Mouse (Mus musculus): ENCODE measurements around the gene Tbc1d9. TPM values are rescaled to one million over a fixed set of nuclear protein-coding genes. Genes with fewer than 3 reads are reported as not detected.
A peak's percentile ranks its signal among the peaks of the same experiment; 100 is the strongest.

Tbc1d9 gene
- polyA plus RNA-seq, 1 experiment from 2014 or later = 17.8 TPM

DNA sequence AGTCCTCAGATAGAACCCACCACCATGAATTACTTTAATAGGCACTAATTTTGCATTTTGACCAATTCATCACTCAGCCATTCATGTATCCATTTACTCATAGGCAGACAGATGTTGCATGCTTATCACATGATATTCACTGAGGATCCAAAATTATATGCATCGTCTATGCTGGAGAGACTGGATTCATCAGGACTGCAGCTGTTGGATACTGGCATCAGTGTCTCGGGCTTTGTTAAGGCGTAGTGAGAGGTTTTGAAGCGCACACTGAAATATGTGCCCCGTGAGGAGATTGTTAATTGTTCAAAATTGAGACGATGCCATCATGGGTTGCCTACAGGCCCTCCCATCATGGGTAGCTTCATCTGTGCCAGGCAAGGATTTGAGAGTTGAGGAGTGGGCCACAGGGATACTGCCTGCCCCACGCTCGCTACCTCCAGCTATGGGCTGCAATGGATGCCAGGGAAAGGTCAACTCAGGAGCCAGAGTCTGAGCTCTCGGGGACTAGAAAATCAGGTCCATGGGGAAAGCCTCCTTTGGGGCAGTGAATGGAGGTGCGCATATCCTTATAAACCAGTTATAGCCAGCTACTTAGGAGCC is 22.3 kb downstream of the Tbc1d9 start:
- H3K27me3 ChIP-seq (ENCODE audit: control insufficient read depth, insufficient read depth, low read depth, low read length) = no peaks in the 10 kb centered on the region
- H3K9ac ChIP-seq (ENCODE audit: low read depth, low read length) = no peak overlapping the region
- ATAC-seq = peak; percentile 43
- no peak overlapping the region for H3K4me3 ChIP-seq (ENCODE audit: low read depth, low read length)
- 73% methylated on average over 10 of the region's 10 CpGs for WGBS
- H3K9me3 ChIP-seq (replicated peaks; ENCODE audit: control insufficient read depth, low read length, poor library complexity, severe bottlenecking) = no peaks in the 10 kb centered on the region
- H3K27ac ChIP-seq (ENCODE audit: low read length) = no peak overlapping the region
- no peaks in the 10 kb centered on the region for H3K36me3 ChIP-seq (ENCODE audit: control insufficient read depth, insufficient read depth, low read length)
- peaks cover 10% of the 10 kb centered on the region for H3K4me1 ChIP-seq (ENCODE audit: control insufficient read depth, insufficient read depth, low read length)
- H3K4me2 ChIP-seq (ENCODE audit: low read length) = no peak overlapping the region

GRCm38 (mm10) chr8:83189538-83190095 is 24.5 kb downstream of the Tbc1d9 start:
- WGBS = 72% methylated on average over 4 of the region's 4 CpGs
- no peaks in the 10 kb centered on the region for H3K4me1 ChIP-seq (ENCODE audit: control insufficient read depth, insufficient read depth, low read length)
- no peak overlapping the region for H3K27ac ChIP-seq (ENCODE audit: low read length)
- no peak overlapping the region for H3K4me2 ChIP-seq (ENCODE audit: low read length)
- H3K4me3 ChIP-seq (ENCODE audit: low read depth, low read length) = no peak overlapping the region
- H3K36me3 ChIP-seq (ENCODE audit: control insufficient read depth, insufficient read depth, low read length) = no peaks in the 10 kb centered on the region
- ATAC-seq = no peak
- no peaks in the 10 kb centered on the region for H3K9me3 ChIP-seq (replicated peaks; ENCODE audit: control insufficient read depth, low read length, poor library complexity, severe bottlenecking)
- no peak overlapping the region for H3K9ac ChIP-seq (ENCODE audit: low read depth, low read length)
- H3K27me3 ChIP-seq (ENCODE audit: control insufficient read depth, insufficient read depth, low read depth, low read length) = no peaks in the 10 kb centered on the region

DNA sequence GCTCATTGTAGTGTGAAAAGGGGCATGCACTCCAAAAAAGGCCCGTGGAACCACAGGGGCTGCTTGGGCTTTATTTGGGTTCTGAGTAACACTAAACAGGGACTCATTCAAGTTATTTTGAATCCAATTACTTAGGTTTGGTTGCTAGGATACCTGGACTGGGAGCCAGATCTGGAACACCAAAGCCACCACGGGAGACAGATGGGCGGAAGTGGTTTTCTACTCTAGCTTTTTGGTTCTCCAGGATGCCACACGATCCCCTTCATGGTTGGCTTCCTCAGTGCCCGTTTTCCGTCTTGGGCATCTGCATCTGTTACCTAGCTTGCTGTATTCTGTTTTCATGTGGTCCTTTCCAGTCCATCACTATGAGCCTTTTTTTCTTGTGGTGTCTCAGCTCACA is 30.9 kb downstream of the Tbc1d9 start:
- H3K27me3 ChIP-seq (ENCODE audit: control insufficient read depth, insufficient read depth, low read depth, low read length) = no peaks in the 10 kb centered on the region
- H3K27ac ChIP-seq (ENCODE audit: low read length) = no peak overlapping the region
- H3K4me1 ChIP-seq (ENCODE audit: control insufficient read depth, insufficient read depth, low read length) = peaks cover 6% of the 10 kb centered on the region
- no peak for ATAC-seq
- no peak overlapping the region for H3K9ac ChIP-seq (ENCODE audit: low read depth, low read length)
- 52% methylated on average over 6 of the region's 6 CpGs for WGBS
- no peaks in the 10 kb centered on the region for H3K9me3 ChIP-seq (replicated peaks; ENCODE audit: control insufficient read depth, low read length, poor library complexity, severe bottlenecking)
- no peak overlapping the region for H3K4me2 ChIP-seq (ENCODE audit: low read length)
- no peak overlapping the region for H3K4me3 ChIP-seq (ENCODE audit: low read depth, low read length)
- H3K36me3 ChIP-seq (ENCODE audit: control insufficient read depth, insufficient read depth, low read length) = no peaks in the 10 kb centered on the region

DNA sequence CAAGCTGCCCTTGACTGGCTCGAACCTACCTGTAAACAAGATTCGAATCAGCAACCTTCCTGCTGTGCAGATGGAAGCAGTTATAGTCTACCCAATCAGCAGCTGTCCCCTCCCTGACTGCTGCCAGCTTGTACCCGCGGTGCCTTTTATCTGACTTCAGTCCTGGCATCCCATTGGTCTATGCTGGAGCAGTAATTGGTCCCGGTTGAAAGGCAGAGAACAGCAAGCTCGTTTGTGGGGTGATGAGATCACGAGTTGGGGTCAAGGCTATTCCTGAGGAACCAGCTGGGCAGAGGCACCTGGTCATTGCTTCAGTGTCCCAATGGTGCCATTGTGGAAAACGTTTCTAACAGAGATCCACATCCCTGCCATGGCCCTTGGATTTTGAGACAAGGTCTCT is 34.6 kb downstream of the Tbc1d9 start:
- Histone ChIP-seq H3K36me3 (ENCODE audit: control insufficient read depth, insufficient read depth, low read length) (no peaks in the 10 kb centered on the region), H3K27me3 (ENCODE audit: control insufficient read depth, insufficient read depth, low read depth, low read length) (no peaks in the 10 kb centered on the region), H3K4me1 (ENCODE audit: control insufficient read depth, insufficient read depth, low read length) (peaks cover 6% of the 10 kb centered on the region), H3K27ac (ENCODE audit: low read length) (no peak overlapping the region), H3K4me3 (ENCODE audit: low read depth, low read length) (no peak overlapping the region), H3K4me2 (ENCODE audit: low read length) (no peak overlapping the region), H3K9ac (ENCODE audit: low read depth, low read length) (no peak overlapping the region), H3K9me3 (replicated peaks; ENCODE audit: control insufficient read depth, low read length, poor library complexity, severe bottlenecking) (no peaks in the 10 kb centered on the region)
- ATAC-seq = no peak
- WGBS = 75% methylated on average over 8 of the region's 8 CpGs

DNA sequence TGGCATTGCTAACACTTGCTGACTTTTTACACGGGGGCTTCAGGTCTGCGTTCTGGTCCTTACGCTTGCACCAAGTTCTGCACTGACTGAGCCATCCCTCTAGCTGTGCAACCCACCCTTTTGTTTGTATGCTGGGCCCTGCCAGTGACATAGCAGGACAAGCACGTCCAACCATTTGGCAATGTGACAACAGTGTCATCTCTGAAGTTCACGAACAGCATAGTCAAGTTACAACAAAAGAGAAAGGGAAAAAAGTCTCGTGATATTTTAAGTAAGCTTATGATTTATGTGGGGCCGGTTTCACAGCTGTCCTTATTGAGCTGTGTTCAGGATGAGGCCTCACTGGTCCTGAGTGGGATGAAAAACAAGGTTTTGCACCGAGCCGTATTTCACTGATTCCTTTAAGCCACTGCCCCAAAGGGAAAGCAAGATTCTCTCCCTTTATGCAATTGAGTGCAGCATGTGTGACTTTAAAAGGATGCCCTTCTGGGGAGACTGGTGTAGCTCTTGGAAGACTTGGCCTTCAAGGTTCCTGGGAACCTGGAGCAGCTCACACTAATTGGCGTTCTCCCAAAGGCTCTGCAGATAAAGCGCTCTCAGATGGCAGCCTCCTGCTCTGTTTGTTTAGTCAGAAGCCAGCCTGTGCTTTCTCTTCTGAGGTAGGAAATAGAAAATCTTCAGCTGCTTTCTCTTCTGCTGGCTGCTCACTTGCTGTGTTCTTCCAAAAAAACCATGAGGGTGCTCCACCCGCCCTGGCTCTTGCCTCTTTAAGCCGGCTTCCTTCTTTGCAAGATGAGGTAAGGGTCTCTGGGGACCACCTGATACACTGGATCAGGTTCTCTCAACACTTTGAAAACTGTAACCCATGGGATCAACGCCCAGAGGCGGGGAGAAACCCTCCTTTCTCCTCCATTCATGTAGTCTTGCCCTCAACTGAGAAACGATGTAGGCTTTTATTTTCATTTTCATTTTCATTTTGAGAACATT is 35.3 kb downstream of the Tbc1d9 start:
- Histone ChIP-seq H3K4me3 (ENCODE audit: low read depth, low read length) (no peak overlapping the region), H3K4me2 (ENCODE audit: low read length) (no peak overlapping the region), H3K36me3 (ENCODE audit: control insufficient read depth, insufficient read depth, low read length) (no peaks in the 10 kb centered on the region), H3K9me3 (replicated peaks; ENCODE audit: control insufficient read depth, low read length, poor library complexity, severe bottlenecking) (no peaks in the 10 kb centered on the region), H3K27me3 (ENCODE audit: control insufficient read depth, insufficient read depth, low read depth, low read length) (no peaks in the 10 kb centered on the region), H3K9ac (ENCODE audit: low read depth, low read length) (no peak overlapping the region), H3K27ac (ENCODE audit: low read length) (peak overlapping the region; percentile 50; the same call in 1 of the 2 replicates), H3K4me1 (ENCODE audit: control insufficient read depth, insufficient read depth, low read length) (peaks cover 6% of the 10 kb centered on the region)
- WGBS = 72% methylated on average over 16 of the region's 16 CpGs
- ATAC-seq = no peak

DNA sequence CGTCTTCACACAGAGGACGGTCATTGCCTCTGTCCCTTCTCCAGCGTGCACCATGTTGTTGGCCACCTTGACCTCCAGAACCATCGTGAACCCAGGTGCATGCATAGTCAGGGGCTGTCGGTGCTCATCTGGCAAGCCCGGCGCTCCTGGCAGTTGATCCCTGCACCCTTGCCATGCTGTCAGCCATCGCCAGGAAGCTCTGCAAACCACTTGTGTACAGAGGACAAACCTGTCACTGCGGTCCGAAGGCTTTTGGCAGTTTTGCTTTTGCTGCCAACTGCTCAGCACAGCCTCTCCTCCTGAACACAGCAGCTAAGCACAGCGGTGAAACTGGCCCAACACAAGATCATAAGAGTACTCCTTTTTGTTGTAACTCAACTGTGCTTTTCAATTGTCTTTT is 37.8 kb downstream of the Tbc1d9 start:
- no peak overlapping the region for H3K4me2 ChIP-seq (ENCODE audit: low read length)
- H3K9me3 ChIP-seq (replicated peaks; ENCODE audit: control insufficient read depth, low read length, poor library complexity, severe bottlenecking) = no peaks in the 10 kb centered on the region
- H3K4me1 ChIP-seq (ENCODE audit: control insufficient read depth, insufficient read depth, low read length) = peaks cover 6% of the 10 kb centered on the region
- no peaks in the 10 kb centered on the region for H3K27me3 ChIP-seq (ENCODE audit: control insufficient read depth, insufficient read depth, low read depth, low read length)
- no peaks in the 10 kb centered on the region for H3K36me3 ChIP-seq (ENCODE audit: control insufficient read depth, insufficient read depth, low read length)
- ATAC-seq = no peak
- no peak overlapping the region for H3K4me3 ChIP-seq (ENCODE audit: low read depth, low read length)
- H3K9ac ChIP-seq (ENCODE audit: low read depth, low read length) = no peak overlapping the region
- 93% methylated on average over 11 of the region's 11 CpGs for WGBS
- no peak overlapping the region for H3K27ac ChIP-seq (ENCODE audit: low read length)

DNA sequence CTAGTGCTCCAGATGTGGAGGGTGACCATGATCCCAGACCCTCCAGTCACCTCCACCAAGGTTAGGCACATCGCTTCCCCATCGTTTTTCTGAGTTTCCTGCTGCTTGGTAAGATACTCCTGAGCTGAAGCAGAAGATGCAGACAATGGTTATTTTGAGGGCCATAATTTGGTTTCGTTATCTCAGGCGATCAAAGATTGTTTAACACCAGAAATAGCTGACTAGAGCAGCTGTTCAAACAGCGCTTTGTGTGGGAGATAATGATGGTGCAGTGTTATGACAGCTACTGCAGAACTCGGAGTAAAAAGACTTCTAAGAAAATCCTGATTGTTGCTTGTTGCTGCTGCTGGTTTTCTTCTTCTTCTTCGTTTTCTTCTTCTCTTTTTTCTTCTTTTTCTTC is 40.8 kb downstream of the Tbc1d9 start:
- no peak for ATAC-seq
- H3K4me1 ChIP-seq (ENCODE audit: control insufficient read depth, insufficient read depth, low read length) = peaks cover under 1% of the 10 kb centered on the region; the same call in 1 of the 2 replicates
- peaks cover 5% of the 10 kb centered on the region for H3K36me3 ChIP-seq (ENCODE audit: control insufficient read depth, insufficient read depth, low read length)
- H3K27ac ChIP-seq (ENCODE audit: low read length) = no peak overlapping the region
- WGBS = 74% methylated on average over 7 of the region's 7 CpGs
- no peaks in the 10 kb centered on the region for H3K27me3 ChIP-seq (ENCODE audit: control insufficient read depth, insufficient read depth, low read depth, low read length)
- H3K4me3 ChIP-seq (ENCODE audit: low read depth, low read length) = no peak overlapping the region
- no peak overlapping the region for H3K4me2 ChIP-seq (ENCODE audit: low read length)
- H3K9ac ChIP-seq (ENCODE audit: low read depth, low read length) = no peak overlapping the region
- H3K9me3 ChIP-seq (replicated peaks; ENCODE audit: control insufficient read depth, low read length, poor library complexity, severe bottlenecking) = no peaks in the 10 kb centered on the region

DNA sequence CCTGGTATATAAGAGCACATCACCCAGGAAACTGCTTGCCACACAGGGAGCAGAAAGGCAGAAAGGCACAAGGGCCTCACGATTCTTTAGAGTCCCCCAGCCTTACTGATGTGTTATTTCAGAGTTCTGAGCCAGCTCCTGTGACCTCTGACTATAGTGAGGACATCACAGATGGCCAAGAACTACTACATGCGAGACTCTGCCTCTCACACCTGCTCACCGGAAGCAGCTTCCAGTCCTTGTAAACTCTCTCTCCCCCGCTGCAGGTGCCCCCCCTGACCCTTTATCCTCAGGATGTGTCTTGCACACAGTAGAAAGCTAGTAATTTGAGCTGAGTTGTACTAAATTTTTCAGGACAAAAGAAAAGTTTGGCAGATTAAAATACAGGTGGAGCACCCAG is 44.4 kb downstream of the Tbc1d9 start:
- H3K36me3 ChIP-seq (ENCODE audit: control insufficient read depth, insufficient read depth, low read length) = peaks cover 15% of the 10 kb centered on the region
- no peak overlapping the region for H3K9ac ChIP-seq (ENCODE audit: low read depth, low read length)
- no peak overlapping the region for H3K4me3 ChIP-seq (ENCODE audit: low read depth, low read length)
- ATAC-seq = no peak
- no peak overlapping the region for H3K4me2 ChIP-seq (ENCODE audit: low read length)
- no peak overlapping the region for H3K27ac ChIP-seq (ENCODE audit: low read length)
- H3K9me3 ChIP-seq (replicated peaks; ENCODE audit: control insufficient read depth, low read length, poor library complexity, severe bottlenecking) = no peaks in the 10 kb centered on the region
- H3K27me3 ChIP-seq (ENCODE audit: control insufficient read depth, insufficient read depth, low read depth, low read length) = no peaks in the 10 kb centered on the region
- WGBS = 73% methylated on average over 4 of the region's 4 CpGs
- H3K4me1 ChIP-seq (ENCODE audit: control insufficient read depth, insufficient read depth, low read length) = no peaks in the 10 kb centered on the region

GRCm38 (mm10) chr8:83210676-83211075 is 45.5 kb downstream of the Tbc1d9 start:
- no peaks in the 10 kb centered on the region for H3K27me3 ChIP-seq (ENCODE audit: control insufficient read depth, insufficient read depth, low read depth, low read length)
- 95% methylated on average over 7 of the region's 7 CpGs for WGBS
- ATAC-seq = no peak
- H3K4me2 ChIP-seq (ENCODE audit: low read length) = no peak overlapping the region
- H3K9ac ChIP-seq (ENCODE audit: low read depth, low read length) = no peak overlapping the region
- H3K4me3 ChIP-seq (ENCODE audit: low read depth, low read length) = no peak overlapping the region
- no peaks in the 10 kb centered on the region for H3K9me3 ChIP-seq (replicated peaks; ENCODE audit: control insufficient read depth, low read length, poor library complexity, severe bottlenecking)
- H3K36me3 ChIP-seq (ENCODE audit: control insufficient read depth, insufficient read depth, low read length) = peaks cover 15% of the 10 kb centered on the region
- H3K27ac ChIP-seq (ENCODE audit: low read length) = no peak overlapping the region
- H3K4me1 ChIP-seq (ENCODE audit: control insufficient read depth, insufficient read depth, low read length) = peaks cover 3% of the 10 kb centered on the region; the same call in 1 of the 2 replicates

All from midbrain, embryonic 16.5 days (tissue).